Mouse (Mus musculus) heart, embryonic 15.5 days (tissue): Measurements from ENCODE around the gene Scnn1b. TPM values are rescaled to one million over a fixed set of nuclear protein-coding genes. Genes with fewer than 3 reads are reported as not detected.

Experiments
- ATAC-seq: fragments of 200-750 bp; cut with Nextera tagmentation; replicated peaks from 2 replicates; pipeline ENCODE4 v1.8.0; 2017; ENCODE audit warnings: low read depth, moderate TSS enrichment; ENCODE audit not compliant: insufficient number of reproducible peaks, insufficient read depth, low FRiP score
- H3K27ac ChIP-seq: fragments of 300-500 bp; sonication (generic); 2 replicates; pipeline ENCODE4 v1.5.1; 2015; ENCODE audit warnings: mild to moderate bottlenecking, inconsistent platforms
- H3K27me3 ChIP-seq: fragments of 300-500 bp; sonication (generic); 2 replicates; pipeline ENCODE4 v1.6.1; 2015; ENCODE audit warnings: inconsistent platforms
- H3K36me3 ChIP-seq: fragments of 300-500 bp; sonication (generic); 2 replicates; pipeline ENCODE4 v1.6.1; 2015; ENCODE audit warnings: mild to moderate bottlenecking, inconsistent platforms
- H3K4me1 ChIP-seq: fragments of 300-500 bp; sonication (generic); replicated peaks from 2 replicates; pipeline ENCODE4 v1.6.1; 2015; ENCODE audit warnings: inconsistent platforms
- H3K4me2 ChIP-seq: fragments of 300-500 bp; sonication (generic); 2 replicates; pipeline ENCODE4 v1.6.1; 2015; ENCODE audit warnings: inconsistent platforms, mild to moderate bottlenecking, moderate library complexity
- H3K4me3 ChIP-seq: fragments of 300-500 bp; sonication (generic); 2 replicates; pipeline ENCODE4 v1.5.1; 2015; ENCODE audit warnings: mild to moderate bottlenecking, inconsistent platforms
- H3K9ac ChIP-seq: fragments of 300-500 bp; sonication (generic); 2 replicates; pipeline ENCODE4 v1.6.1; 2015; ENCODE audit warnings: mild to moderate bottlenecking, inconsistent platforms
- H3K9me3 ChIP-seq: fragments of 300-500 bp; sonication (generic); replicated peaks from 2 replicates; pipeline ENCODE4 v1.6.1; 2016; ENCODE audit warnings: inconsistent platforms
- WGBS: fragments of 180-500 bp; shearing (Covaris S2); methylation state at CpG from one replicate; pipeline ENCODE4 v1.1.7; 2015; ENCODE audit warnings: mixed read lengths; 5-methylcytosine and 5-hydroxymethylcytosine counted together
- polyA plus RNA-seq: library from polyadenylated mRNA; unstranded; fragments of >200 nt; fragmentation: Nextera tagmentation; extraction: Ambion mirVana; gene quantifications from 2 replicates; pipeline ENCODE4 v1.2.1, GENCODE M21; 2015

Scnn1b gene
- polyA plus RNA-seq, 1 experiment from 2014 or later, result 0.28 TPM

- H3K4me2 ChIP-seq, result no peak overlapping the region
- WGBS, result 76% methylated on average over 3 of the region's 3 CpGs
- no peak for ATAC-seq
Measured at GRCm38 (mm10) chr7:121941640-121942039, 76.8 kb downstream of the Scnn1b start.

GRCm38 (mm10) chr7:121942371-121942770 lies 77.5 kb downstream of the Scnn1b start:
- Histone ChIP-seq H3K9me3 (no peaks in the 10 kb centered on the region), H3K4me3 (no peak overlapping the region), H3K36me3 (no peaks in the 10 kb centered on the region), H3K27me3 (no peaks in the 10 kb centered on the region), H3K4me1 (peaks cover 13% of the 10 kb centered on the region), H3K9ac (no peak overlapping the region), H3K4me2 (no peak overlapping the region), H3K27ac (no peak overlapping the region)
- no peak for ATAC-seq
- 74% methylated on average over 2 of the region's 2 CpGs for WGBS

More at GRCm38 (mm10) chr7:121941640-121942039, 76.8 kb downstream of the Scnn1b start:
- no peak overlapping the region for H3K9ac ChIP-seq
- H3K4me3 ChIP-seq, result no peak overlapping the region
- H3K27ac ChIP-seq, result no peak overlapping the region
- H3K27me3 ChIP-seq, result no peaks in the 10 kb centered on the region
- peaks cover 21% of the 10 kb centered on the region for H3K4me1 ChIP-seq
- no peaks in the 10 kb centered on the region for H3K9me3 ChIP-seq
- no peaks in the 10 kb centered on the region for H3K36me3 ChIP-seq

- Histone ChIP-seq H3K9me3 (no peaks in the 10 kb centered on the region), H3K9ac (no peak overlapping the region), H3K27ac (no peak overlapping the region), H3K27me3 (no peaks in the 10 kb centered on the region), H3K4me2 (no peak overlapping the region), H3K4me3 (no peak overlapping the region), H3K36me3 (peaks cover 10% of the 10 kb centered on the region; the same call in 1 of the 2 replicates), H3K4me1 (peaks cover 13% of the 10 kb centered on the region)
- ATAC-seq, result no peak
- 74% methylated on average over 5 of the region's 5 CpGs for WGBS
Measured at GRCm38 (mm10) chr7:121946196-121946595, 81.4 kb downstream of the Scnn1b start.

GRCm38 (mm10) chr7:121947513-121947912 lies 82.7 kb downstream of the Scnn1b start:
- H3K4me2 ChIP-seq, result no peak overlapping the region
- peaks cover 7% of the 10 kb centered on the region; the same call in 1 of the 2 replicates for H3K4me1 ChIP-seq
- ATAC-seq, result no peak
- H3K27ac ChIP-seq, result no peak overlapping the region
- no peaks in the 10 kb centered on the region for H3K9me3 ChIP-seq
- WGBS, result 59% methylated on average over 4 of the region's 4 CpGs
- no peak overlapping the region for H3K4me3 ChIP-seq
- H3K36me3 ChIP-seq, result peaks cover 11% of the 10 kb centered on the region; the same call in 1 of the 2 replicates
- H3K9ac ChIP-seq, result no peak overlapping the region
- H3K27me3 ChIP-seq, result no peaks in the 10 kb centered on the region

GRCm38 (mm10) chr7:121954891-121955669 lies 90.2 kb downstream of the Scnn1b start:
- H3K36me3 ChIP-seq, result peaks cover 19% of the 10 kb centered on the region; the same call in 1 of the 2 replicates
- ATAC-seq, result no peak
- no peaks in the 10 kb centered on the region for H3K27me3 ChIP-seq
- no peak overlapping the region for H3K27ac ChIP-seq
- H3K4me2 ChIP-seq, result no peak overlapping the region
- no peak overlapping the region for H3K9ac ChIP-seq
- WGBS, result 87% methylated on average over 11 of the region's 11 CpGs
- H3K4me3 ChIP-seq, result no peak overlapping the region
- no peaks in the 10 kb centered on the region for H3K9me3 ChIP-seq
- no peaks in the 10 kb centered on the region for H3K4me1 ChIP-seq

GRCm38 (mm10) chr7:121955802-121956201 lies 91.0 kb downstream of the Scnn1b start:
- Histone ChIP-seq H3K27me3 (no peaks in the 10 kb centered on the region), H3K9me3 (no peaks in the 10 kb centered on the region), H3K9ac (no peak overlapping the region), H3K4me3 (no peak overlapping the region), H3K4me2 (no peak overlapping the region), H3K4me1 (no peaks in the 10 kb centered on the region), H3K27ac (no peak overlapping the region), H3K36me3 (peaks cover 15% of the 10 kb centered on the region; the same call in 1 of the 2 replicates)
- no peak for ATAC-seq
- WGBS, result 81% methylated on average over 12 of the region's 12 CpGs

- Histone ChIP-seq H3K4me1 (no peaks in the 10 kb centered on the region), H3K27me3 (no peaks in the 10 kb centered on the region), H3K4me3 (no peak overlapping the region), H3K9me3 (no peaks in the 10 kb centered on the region), H3K9ac (no peak overlapping the region), H3K27ac (no peak overlapping the region), H3K4me2 (no peak overlapping the region), H3K36me3 (peaks cover 28% of the 10 kb centered on the region)
- WGBS, result 79% methylated on average over 7 of the region's 7 CpGs
- ATAC-seq, result no peak
Measured at GRCm38 (mm10) chr7:121961913-121962570, 97.2 kb downstream of the Scnn1b start.

GRCm38 (mm10) chr7:121962571-121962959 lies 97.7 kb downstream of the Scnn1b start:
- WGBS, result 62% methylated on average over 3 of the region's 3 CpGs
- no peak for ATAC-seq
- no peaks in the 10 kb centered on the region for H3K9me3 ChIP-seq
- H3K9ac ChIP-seq, result no peak overlapping the region
- H3K27me3 ChIP-seq, result no peaks in the 10 kb centered on the region
- peaks cover 28% of the 10 kb centered on the region for H3K36me3 ChIP-seq
- no peak overlapping the region for H3K4me3 ChIP-seq
- H3K4me1 ChIP-seq, result no peaks in the 10 kb centered on the region
- no peak overlapping the region for H3K4me2 ChIP-seq
- H3K27ac ChIP-seq, result no peak overlapping the region

GRCm38 (mm10) chr7:121963883-121964398 lies 99.1 kb downstream of the Scnn1b start:
- Histone ChIP-seq H3K27ac (no peak overlapping the region), H3K4me1 (no peaks in the 10 kb centered on the region), H3K27me3 (no peaks in the 10 kb centered on the region), H3K36me3 (peaks cover 28% of the 10 kb centered on the region), H3K4me3 (no peak overlapping the region), H3K9me3 (no peaks in the 10 kb centered on the region), H3K4me2 (no peak overlapping the region), H3K9ac (no peak overlapping the region)
- ATAC-seq, result no peak
- 60% methylated on average over 6 of the region's 6 CpGs for WGBS

- no peak overlapping the region for H3K4me3 ChIP-seq
- ATAC-seq, result no peak
- no peak overlapping the region for H3K27ac ChIP-seq
- no peaks in the 10 kb centered on the region for H3K4me1 ChIP-seq
- no peak overlapping the region for H3K9ac ChIP-seq
- H3K4me2 ChIP-seq, result no peak overlapping the region
- no peaks in the 10 kb centered on the region for H3K27me3 ChIP-seq
- 82% methylated on average over 7 of the region's 7 CpGs for WGBS
- no peaks in the 10 kb centered on the region for H3K9me3 ChIP-seq
- peaks cover 30% of the 10 kb centered on the region for H3K36me3 ChIP-seq
Measured at GRCm38 (mm10) chr7:121966169-121966568, 101.3 kb downstream of the Scnn1b start.
